Mouse (Mus musculus): Measurements from ENCODE around the gene Lrfn4.
"Not testable (repeated sequence)": the region's sequence is repeated elsewhere in the genome, so short reads cannot be mapped to it uniquely, and the experiment has no call there.

The Lrfn4 gene

DNA sequence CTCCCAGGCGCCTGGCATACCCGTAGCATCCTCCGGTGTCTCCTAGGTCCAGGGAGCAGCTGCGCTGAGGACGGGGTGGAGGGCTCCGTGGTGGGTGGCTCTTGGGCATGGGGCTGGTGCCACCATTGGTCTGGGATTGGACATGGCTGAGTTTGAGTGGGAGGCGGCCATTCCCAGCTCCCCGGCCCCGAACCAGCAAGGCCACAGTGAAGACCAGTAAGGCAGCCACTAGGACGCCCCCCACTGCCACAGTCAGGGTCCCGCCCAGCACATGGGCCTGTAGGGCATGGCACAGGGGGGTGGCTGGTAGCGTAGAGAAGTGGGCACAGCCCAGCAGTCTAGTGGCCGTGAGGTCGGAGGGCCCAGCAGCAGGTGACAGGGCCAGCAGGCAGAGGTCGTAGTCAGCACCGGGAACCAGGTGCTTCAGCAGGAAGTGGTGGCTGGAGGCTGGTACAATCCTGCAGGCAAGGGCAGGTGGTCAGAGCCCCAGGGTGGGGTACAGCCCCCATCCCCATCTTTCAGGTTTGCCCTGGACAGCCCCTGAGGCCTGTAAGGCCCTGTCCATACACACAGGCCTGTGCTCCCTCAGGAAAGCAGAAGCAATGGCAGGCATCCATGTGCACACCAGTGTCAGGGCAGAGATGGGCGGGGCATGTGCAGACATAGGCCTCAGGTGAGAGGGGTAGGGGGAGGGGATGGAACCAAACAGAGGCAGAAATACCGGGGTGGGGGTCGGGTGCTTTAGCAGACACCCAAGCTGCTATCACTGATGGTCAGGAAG is 3.1 kb downstream of the Lrfn4 start:
- DNase-seq (ENCODE audit: extremely low read depth, insufficient read length, low spot score) = no peak

DNA sequence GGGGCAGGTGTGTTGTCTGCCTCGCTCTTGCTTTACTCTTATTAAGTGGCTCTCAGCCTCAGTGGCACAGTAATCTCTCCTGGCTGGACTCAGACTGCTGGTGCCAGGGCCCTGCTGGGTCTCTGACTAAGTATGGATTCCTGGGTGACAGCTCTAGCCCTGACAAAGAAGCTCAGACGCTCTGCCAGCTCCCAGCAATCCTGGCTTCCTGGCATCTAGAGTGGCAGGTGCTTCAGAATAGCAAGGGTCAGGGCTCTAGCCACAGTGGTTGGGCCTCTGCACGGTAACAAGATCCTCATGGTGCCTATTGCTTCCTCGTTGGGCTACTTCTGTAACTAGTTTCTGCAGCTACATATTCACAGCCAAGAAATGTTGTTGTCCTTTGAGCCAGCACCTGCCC is 5.4 kb downstream of the Lrfn4 start:
- DNase-seq (ENCODE audit: extremely low read depth, insufficient read length, low spot score) = no peak

DNA sequence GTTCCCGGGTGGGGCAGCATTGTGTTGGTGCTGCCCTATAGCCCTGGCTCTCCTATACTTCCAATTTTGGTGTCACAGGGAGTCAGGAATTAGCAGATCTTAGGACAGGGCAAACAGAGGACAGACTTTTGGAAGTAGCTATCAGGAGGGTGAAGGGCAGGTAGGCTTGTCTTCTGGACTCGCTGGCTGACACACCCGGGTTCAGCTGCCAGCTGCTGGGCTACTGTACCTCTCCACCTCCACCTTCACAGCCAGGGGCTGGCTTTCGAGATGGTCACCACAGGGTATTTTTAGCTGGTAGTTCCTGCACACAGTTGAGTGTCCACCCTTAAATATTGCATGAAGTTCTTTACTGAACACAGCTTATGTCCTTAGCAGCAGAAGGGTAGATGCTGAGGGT is 7.0 kb downstream of the Lrfn4 start:
- no peak for DNase-seq (ENCODE audit: extremely low read depth, insufficient read length, low spot score)

DNA sequence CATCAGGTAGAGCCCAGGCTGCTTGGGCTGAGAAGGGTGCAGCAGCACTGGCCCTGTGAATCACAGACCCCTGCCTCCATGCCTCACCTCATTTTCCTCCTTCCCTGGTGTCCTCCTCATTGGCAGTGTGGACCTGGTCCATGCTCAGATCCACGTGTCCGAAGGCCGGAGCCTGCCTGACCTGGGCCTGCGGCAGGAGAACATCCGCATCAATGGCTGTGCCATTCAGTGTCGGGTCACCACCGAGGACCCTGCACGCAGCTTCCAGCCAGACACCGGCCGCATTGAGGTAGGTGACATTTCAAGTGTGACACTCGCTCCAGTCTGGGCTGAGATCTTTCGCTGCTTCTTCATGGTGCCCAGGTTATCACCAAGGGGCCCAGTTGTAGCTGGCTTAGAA is 8.1 kb downstream of the Lrfn4 start:
- no peak for DNase-seq (ENCODE audit: extremely low read depth, insufficient read length, low spot score)

DNA sequence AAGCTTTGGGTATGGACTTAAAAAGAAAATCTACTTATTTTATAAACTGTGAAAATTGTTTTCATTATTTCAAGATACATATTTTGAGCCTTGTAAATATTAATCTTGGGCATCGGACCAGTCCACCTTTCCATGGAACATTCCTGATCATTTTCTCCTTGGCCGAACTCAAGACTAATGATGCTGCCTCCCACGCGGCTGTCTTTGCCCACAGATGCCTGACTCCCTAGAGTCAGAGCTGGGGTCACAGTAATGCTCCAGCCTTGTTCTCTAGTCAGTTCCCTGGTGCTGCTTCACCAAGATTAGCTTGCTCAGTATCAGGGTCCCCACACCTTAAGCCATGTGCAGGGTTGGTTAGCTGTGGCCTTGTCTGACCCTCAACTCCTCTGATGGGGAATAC is 9.8 kb downstream of the Lrfn4 start:
- DNase-seq (ENCODE audit: extremely low read depth, insufficient read length, low spot score) = no peak

DNA sequence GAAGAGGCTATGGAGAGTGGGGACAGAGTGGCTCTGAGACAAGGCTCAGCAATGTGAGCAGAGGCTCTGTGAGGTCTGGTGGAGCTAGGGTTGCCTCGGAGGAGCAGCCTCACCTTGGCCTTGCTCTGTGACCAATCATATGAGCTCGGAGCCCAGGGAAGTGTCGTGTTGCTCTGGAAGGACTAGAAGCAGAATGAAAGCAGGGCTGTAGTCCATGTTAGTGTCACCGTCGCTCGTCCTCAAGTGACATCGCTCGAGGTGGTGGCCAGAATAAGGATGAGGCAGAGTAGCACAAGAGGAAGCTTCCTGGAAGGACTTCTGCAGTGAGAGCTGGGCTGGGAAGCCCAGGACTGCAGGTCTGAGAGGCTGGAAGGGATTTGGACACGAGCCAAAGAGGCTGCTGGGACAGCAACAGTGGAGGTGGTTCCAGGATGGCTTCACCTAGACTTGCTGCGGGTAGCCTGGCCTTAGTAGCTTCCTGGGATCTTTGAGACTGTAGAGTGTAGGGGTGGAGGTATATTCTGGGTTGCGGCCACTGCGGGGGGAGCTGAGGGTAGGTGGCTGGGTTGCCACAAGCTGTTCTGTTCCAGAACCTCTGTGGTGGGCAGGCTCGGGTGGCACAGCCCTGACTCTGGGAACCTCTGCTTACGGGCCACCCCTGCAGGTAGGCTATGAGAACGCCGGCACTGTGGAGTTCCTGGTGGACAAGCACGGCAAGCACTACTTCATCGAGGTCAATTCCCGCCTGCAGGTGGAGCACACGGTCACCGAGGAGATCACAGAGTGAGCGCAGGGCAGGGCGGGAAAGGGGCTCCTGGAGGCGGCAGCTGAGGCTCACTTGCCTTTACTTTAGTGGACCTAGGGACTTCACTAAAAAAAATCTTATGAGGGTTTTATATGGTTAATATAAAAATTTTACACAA is 11.4 kb downstream of the Lrfn4 start:
- DNase-seq (ENCODE audit: extremely low read depth, insufficient read length, low spot score) = no peak

DNA sequence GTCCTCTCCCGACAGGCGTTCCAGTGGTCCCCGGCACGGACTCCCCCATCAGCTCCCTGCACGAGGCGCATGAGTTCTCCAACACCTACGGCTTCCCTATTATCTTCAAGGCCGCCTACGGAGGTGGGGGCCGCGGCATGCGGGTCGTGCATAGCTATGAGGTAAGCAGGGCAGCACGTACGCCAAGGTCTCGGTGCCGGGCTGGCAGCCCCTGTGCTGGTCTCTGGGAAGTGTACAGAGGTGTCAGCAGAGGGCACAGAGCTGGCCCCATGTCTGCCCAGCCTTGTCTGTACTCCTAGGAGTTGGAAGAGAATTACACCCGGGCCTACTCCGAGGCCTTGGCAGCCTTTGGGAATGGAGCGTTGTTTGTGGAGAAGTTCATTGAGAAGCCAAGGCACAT is 13.0 kb downstream of the Lrfn4 start:
- no peak for DNase-seq (ENCODE audit: extremely low read depth, insufficient read length, low spot score)

DNA sequence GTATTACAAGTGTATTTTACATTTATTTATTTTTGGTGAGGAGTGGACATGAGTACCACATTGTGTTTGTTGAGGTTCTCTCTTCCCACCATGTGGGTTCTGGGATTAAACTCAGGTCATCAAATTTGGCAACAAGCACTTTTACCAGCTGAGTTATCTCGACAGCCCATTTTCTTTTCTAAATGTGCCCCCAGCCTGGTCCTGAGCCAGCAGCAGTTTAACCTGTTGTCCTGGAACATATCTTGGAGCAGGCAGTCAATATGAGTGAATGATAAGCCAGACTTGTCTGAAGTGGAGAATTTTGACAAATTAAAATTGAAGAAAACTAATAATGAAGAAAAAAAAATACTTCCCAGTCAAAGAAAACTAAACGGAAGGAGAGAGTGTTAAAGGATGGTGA is 19.4 kb downstream of the Lrfn4 start:
- no peak for DNase-seq (ENCODE audit: extremely low read depth, insufficient read length, low spot score)

DNA sequence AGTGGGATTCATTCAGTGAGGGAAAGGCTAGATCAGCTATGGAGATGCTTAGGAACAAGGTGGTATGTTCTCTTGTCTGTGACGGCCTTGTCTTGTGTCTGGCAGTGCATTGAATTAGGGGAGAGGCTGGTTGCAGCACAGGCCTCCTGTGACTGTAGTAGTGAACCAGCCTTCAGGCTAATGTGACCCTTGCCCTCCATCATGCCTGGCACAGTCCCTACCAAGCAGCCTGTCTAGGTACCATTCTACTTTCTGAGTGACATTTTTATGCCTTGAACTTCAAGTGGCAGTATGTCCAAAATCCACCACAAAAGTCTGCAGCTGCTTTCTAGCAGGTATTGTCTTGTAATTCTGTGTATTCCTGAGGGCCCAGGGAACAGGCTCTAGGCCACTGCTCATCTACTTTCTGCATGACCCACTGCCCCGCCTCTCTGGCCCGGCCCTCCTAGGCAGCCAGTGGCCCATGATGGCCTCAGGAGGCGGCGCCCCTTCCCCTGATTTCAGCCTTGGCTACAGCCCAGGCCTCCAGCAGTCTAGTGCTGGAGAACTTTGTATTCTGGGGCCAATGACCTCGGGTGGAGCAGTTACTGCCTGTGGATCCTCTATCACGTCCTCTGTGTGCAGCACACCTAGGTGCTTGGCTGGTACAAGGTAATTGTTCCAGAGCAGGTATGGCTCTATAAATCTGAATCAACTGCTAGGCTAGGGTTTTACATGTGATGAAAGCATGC is 21.5 kb downstream of the Lrfn4 start:
- no peak for DNase-seq (ENCODE audit: extremely low read depth, insufficient read length, low spot score)

DNA sequence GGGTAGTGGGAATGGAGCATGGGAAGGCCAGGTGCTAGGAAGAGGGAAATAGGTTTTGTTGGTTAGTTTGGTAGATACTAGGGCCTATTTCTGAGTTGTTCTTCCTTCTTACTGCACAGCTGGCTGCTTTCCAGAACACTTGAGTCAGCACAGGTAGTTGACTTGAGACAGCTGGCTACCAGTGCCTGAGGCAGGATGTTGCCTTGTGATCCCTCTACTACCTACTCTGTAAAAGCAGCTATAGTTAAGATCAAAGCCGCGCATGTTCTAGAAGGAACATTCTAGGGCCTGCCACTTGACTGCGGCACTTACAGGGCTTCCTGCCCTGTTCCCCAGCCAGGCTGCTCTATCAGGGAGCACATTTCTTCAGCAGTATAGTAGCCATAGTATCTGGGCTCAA is 25.4 kb downstream of the Lrfn4 start:
- DNase-seq (ENCODE audit: extremely low read depth, insufficient read length, low spot score) = no peak

DNA sequence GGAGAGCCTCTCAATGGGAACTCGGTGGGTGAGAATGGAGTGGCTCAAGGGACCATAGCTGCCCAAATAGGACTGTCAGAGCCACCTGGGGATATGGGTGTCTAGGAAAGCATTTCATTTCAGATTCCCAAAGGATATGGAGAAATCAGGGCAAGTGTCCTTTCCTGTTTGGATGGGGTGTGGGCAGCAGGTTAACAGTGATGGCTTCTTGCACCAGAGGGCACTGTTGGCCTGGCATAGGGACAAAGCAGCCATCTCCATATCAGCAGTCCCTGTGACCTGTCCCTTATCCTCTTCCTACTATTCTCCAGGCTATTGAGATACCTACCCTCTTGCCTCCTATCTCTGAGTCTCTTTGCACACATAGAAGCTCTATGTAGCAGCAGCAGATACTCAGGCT is 26.4 kb downstream of the Lrfn4 start:
- no peak for DNase-seq (ENCODE audit: extremely low read depth, insufficient read length, low spot score)

DNA sequence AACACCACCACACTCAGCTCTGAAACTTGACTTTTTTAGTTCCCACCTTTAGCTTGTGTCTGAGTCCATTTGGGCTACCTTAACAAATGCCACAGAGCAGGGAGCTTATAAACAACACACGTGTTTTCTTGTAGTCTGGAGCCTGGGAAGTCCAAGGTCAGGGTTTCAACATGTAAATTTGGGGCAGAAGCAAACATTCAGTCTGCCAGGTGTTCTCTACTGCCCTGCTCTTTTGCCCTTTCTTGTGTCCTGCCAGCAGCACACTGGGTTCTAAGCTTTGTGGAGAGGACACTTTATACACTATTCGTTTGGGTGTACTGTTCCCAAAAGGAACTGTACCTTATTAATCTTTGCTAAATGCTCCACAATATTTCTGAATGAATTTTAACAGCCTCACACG is 27.0 kb downstream of the Lrfn4 start:
- DNase-seq (ENCODE audit: extremely low read depth, insufficient read length, low spot score) = no peak

DNA sequence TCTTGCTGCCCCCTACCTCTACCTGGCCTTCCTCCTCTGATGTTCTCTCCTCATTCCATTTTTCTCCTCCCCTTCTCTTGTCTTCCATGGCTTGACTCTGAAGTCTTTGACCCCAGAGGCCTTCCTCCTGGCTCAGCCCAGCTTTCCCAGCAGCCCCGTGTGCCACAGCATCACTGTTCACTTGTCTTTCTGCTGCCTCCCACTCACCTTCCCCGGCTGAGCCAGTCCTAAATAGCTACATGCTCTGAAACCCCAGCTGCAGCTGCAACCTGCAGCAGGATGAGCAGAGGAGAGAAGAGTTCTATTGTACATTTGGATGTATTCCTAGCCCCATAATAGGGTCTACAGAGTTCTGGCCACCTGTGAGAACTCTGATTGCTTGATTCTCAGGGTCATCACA is 28.0 kb downstream of the Lrfn4 start:
- no peak for DNase-seq (ENCODE audit: extremely low read depth, insufficient read length, low spot score)

DNA sequence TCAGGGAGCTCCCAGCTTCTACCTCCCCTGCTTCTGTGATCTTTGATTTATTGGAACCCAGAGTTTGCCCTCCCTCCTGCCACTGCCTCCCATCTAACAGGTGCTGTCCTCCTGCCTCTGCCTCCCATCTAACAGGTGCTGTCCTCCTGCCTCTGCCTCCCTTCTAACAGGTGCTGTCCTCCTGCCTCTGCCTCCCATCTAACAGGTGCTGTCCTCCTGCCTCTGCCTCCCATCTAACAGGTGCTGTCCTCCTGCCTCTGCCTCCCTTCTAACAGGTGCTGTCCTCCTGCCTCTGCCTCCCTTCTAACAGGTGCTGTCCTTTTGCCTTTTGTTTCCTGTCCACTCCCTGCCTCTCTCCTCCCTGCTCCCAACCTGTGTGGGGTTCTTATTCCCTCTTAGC is 28.7 kb downstream of the Lrfn4 start:
- DNase-seq (ENCODE audit: extremely low read depth, insufficient read length, low spot score) = not testable (repeated sequence)

DNA sequence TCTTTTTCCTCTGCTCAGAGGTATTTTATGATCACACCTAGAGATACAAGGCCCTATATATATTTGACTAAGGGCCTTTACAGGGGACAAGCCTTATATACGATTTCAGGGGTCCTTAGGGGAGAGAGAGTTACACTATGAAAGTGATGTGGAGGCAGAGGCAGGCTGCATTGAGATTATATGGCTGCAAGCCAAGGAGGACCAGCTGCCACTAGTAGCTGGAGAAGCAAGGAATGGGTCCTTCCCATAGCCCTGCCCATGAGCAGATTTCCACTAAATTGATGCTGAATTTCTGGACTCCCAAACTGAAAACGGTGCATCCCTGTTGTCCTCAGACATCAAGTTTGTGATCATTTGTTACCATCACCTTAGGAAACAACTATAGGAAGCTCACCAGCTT is 31.6 kb downstream of the Lrfn4 start:
- no peak for DNase-seq (ENCODE audit: extremely low read depth, insufficient read length, low spot score)

DNA sequence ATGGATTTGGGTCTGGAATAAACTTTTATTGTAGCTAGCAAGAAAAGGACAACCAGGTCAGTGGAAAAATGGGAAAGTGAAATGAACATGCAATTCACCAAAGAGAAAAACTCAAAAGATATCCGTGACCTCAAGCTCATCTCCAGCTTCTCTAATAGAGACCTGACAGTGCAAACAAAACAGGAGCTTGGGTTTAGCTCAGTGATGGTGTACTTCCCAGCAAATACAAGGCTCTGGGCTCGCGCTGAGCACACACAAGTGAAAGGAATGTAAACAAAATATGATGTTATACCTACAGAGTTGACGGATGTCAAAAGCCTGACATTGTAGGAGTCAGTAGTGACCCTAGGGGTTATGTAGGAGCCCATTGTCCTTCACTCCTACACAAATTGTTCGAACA is 36.2 kb downstream of the Lrfn4 start:
- no peak for DNase-seq (ENCODE audit: extremely low read depth, insufficient read length, low spot score)

DNA sequence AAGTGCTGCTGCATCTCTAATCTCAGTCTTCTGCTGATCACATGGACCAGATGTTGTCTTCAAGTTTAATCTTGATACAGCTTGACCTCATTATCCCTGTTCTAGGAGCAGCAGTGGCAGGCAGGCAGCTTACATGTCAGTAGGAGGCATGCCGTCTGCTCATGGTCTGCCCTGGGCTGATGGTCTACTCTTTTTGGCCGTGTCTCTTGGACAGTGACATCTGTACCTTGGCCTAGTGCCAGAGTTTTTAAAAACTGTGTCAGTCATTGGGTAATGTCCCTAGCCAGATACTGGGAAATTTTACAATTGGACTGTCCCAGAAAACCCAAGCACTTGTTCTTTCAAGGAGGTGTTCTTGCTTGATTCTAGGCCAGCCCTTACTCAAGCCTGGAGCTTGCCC is 36.7 kb downstream of the Lrfn4 start:
- DNase-seq (ENCODE audit: extremely low read depth, insufficient read length, low spot score) = no peak

DNA sequence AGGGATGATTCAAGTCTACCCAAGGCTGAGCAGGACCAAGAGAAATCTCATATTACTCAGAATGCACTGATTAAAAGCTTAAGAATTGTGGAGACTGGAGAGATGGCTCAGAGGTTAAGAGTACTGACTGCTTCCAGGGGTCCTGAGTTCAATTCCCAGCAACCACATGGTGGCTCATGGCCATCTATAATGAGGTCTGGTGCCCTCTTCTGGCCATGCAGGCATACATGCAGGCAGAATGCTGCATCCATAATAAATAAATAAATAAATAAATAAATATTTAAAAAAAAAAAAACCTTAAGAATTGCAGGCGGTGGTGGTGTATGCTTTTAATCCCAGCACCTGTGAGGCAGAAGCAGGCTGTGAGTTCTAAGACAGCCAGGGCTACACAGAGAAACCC is 42.2 kb downstream of the Lrfn4 start:
- DNase-seq (ENCODE audit: extremely low read depth, insufficient read length, low spot score) = no peak

DNA sequence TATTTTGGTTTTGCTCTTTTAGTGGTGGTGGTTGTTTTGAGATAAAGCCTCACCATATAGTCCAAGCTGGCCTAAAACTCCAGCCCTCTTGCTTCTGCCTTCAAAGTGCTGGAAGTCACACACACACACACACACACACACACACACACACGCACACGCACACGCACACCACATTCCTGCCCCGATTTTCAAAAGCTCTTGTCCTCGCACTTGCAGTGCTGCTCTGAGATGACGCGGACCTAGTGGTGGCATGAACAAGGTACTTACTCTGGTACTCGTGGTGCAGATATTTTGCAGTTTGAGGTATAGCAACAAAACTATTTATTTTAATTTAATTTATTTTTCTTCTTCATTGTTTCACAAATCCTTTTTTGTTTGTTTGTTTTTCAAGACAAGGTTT is 43.0 kb downstream of the Lrfn4 start:
- no peak for DNase-seq (ENCODE audit: extremely low read depth, insufficient read length, low spot score)

DNA sequence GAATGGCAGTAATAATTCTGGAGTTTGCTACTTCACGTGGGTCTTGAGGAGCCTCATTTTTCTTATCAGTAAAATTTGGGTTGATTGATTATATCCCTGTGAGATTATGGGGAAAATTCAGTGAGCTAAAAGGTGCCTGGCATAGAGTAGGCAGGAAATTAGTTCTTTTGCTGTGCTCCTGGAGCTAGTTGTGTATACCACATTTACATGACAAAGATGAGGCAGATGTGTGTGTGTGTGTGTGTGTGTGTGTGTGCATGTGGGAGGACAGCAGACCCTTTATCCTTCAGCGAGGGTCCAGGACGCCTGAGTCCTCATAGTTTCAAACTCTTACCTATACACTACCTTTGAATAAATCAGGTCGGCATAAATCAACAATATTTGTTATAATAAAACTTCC is 43.4 kb downstream of the Lrfn4 start:
- no peak for DNase-seq (ENCODE audit: extremely low read depth, insufficient read length, low spot score)

DNA sequence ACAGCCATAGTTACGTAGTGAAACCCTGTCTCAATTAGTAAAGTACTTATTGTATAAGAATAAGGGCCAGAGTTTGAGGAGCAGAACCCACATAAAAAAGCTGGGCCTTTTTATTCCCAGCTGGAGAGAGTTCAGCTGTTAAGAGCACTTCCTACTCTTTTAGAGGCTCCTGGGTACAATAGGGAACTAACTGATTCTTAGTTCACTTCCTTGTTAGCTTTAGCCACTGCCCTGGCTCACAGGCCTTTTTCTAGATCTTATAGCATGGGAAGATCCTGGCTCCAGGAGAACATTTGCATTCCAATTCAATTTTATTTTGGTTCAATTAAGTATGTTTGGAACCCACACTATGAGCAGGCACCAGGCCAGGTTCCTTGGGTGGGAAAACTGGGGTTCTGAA is 43.8 kb downstream of the Lrfn4 start:
- DNase-seq (ENCODE audit: extremely low read depth, insufficient read length, low spot score) = no peak

Measured in 3134 (cell line).